Mouse (Mus musculus) CH12.LX (cell line): ENCODE measurements at regions not wholly inside any gene's neighbourhood (a gene's known extent, or its start where the extent isn't known, plus 50 kb on each side); places are given as distances from the start of the nearest gene placed in this dataset.

Experiments
- DNase-seq: peaks from one replicate; pipeline ENCODE4 v3.0.0-alpha.2; 2013; ENCODE audit errors: extremely low read depth
- H3K27ac ChIP-seq: 2 replicates; pipeline ENCODE4 v1.5.1; 2012; ENCODE audit warnings: low read depth, mild to moderate bottlenecking, control low read depth, moderate library complexity; ENCODE audit not compliant: insufficient read depth
- H3K27me3 ChIP-seq: replicated peaks from 2 replicates; pipeline ENCODE3; 2012; ENCODE audit warnings: inconsistent platforms
- H3K36me3 ChIP-seq, 2 experiments: replicated peaks in 1 of 2; 2 replicates each; pipeline versions ENCODE3 to v1.6.1; 2012; ENCODE audit warnings: inconsistent platforms in 1 of 2, low read length in 1 of 2, mild to moderate bottlenecking in 1 of 2, mixed read lengths in 1 of 2, moderate library complexity in 1 of 2; ENCODE audit not compliant: control insufficient read depth in 1 of 2, insufficient read depth in 1 of 2
- H3K4me1 ChIP-seq, 2 experiments: 2 replicates each; pipeline ENCODE4 v1.6.1; 2012; ENCODE audit warnings: inconsistent platforms in 1 of 2, moderate library complexity in 1 of 2; ENCODE audit not compliant: insufficient read depth in 2 of 2, control insufficient read depth in 1 of 2
- H3K4me2 ChIP-seq: 2 replicates; pipeline ENCODE4 v1.6.1; 2012; ENCODE audit warnings: low read depth, mild to moderate bottlenecking, control low read depth; ENCODE audit not compliant: poor library complexity, insufficient read depth, severe bottlenecking
- H3K4me3 ChIP-seq, 3 experiments: fragments of 150-350 bp in 1 of 3; sonication (generic) in 1 of 3; replicated peaks in 1 of 3; 2 replicates each; pipeline versions ENCODE3 to v1.5.1; 2011 to 2012; ENCODE audit warnings: low read depth in 2 of 3, low read length in 2 of 3, mild to moderate bottlenecking in 2 of 3, moderate library complexity in 2 of 3, control low read depth in 1 of 3, improper control_type of control experiment in 1 of 3, inconsistent platforms in 1 of 3, mixed read lengths in 1 of 3; ENCODE audit not compliant: poor library complexity in 1 of 3
- H3K79me2 ChIP-seq: replicated peaks from 2 replicates; pipeline ENCODE4 v1.6.1; 2012; ENCODE audit warnings: mild to moderate bottlenecking, moderate library complexity; ENCODE audit not compliant: control insufficient read depth, poor library complexity, insufficient read depth, severe bottlenecking; ENCODE audit errors: extremely low read depth
- H3K9ac ChIP-seq: 2 replicates; pipeline ENCODE4 v1.6.1; 2012; ENCODE audit warnings: low read depth, mild to moderate bottlenecking, control low read depth, moderate library complexity; ENCODE audit not compliant: insufficient read depth
- H3K9me3 ChIP-seq: replicated peaks from 2 replicates; pipeline ENCODE3; 2012; ENCODE audit warnings: low read length, inconsistent platforms, mixed read lengths
- BHLHE40 ChIP-seq: IDR thresholded peaks from 2 replicates; pipeline ENCODE4 v1.6.1; 2011; ENCODE audit warnings: mild to moderate bottlenecking, low read depth, low read length, improper control_type of control experiment
- CHD2 ChIP-seq: IDR thresholded peaks from 2 replicates; pipeline ENCODE4 v1.6.1; 2011; ENCODE audit warnings: low read length, improper control_type of control experiment
- CTCF ChIP-seq, 2 experiments: IDR thresholded peaks in 1 of 2; conservative IDR thresholded peaks in 1 of 2; 2 replicates each; pipeline ENCODE4 v1.5.1; 2011 to 2012; ENCODE audit warnings: low read depth in 2 of 2, low read length in 2 of 2, improper control_type of control experiment in 1 of 2, inconsistent platforms in 1 of 2, mild to moderate bottlenecking in 1 of 2, moderate library complexity in 1 of 2
- E2F4 ChIP-seq: IDR thresholded peaks from 2 replicates; pipeline ENCODE4 v1.6.1; 2011; ENCODE audit warnings: low read depth, low read length, improper control_type of control experiment; ENCODE audit not compliant: insufficient replicate concordance
- EP300 ChIP-seq: IDR thresholded peaks from 2 replicates; pipeline ENCODE4 v1.6.1; 2011; ENCODE audit warnings: low read length, improper control_type of control experiment
- ETS1 ChIP-seq: conservative IDR thresholded peaks from 2 replicates; pipeline ENCODE4 v1.6.1; 2012; ENCODE audit warnings: low read depth, mild to moderate bottlenecking, inconsistent platforms, low read length, improper control_type of control experiment, moderate library complexity
- HCFC1 ChIP-seq: IDR thresholded peaks from 2 replicates; pipeline ENCODE4 v1.6.1; 2012; ENCODE audit warnings: low read depth, mild to moderate bottlenecking, inconsistent platforms, low read length, improper control_type of control experiment
- IRF4 ChIP-seq: IDR thresholded peaks from 2 replicates; pipeline ENCODE4 v1.6.1; 2014; ENCODE audit warnings: low read depth, mild to moderate bottlenecking, inconsistent platforms, low read length, improper control_type of control experiment
- JUND ChIP-seq: conservative IDR thresholded peaks from 2 replicates; pipeline ENCODE4 v1.6.1; 2011; ENCODE audit warnings: low read depth, low read length, improper control_type of control experiment
- KAT2A ChIP-seq: IDR thresholded peaks from 2 replicates; pipeline ENCODE4 v1.6.1; 2012; ENCODE audit warnings: low read length, improper control_type of control experiment, inconsistent platforms; ENCODE audit not compliant: insufficient replicate concordance
- MAX ChIP-seq: IDR thresholded peaks from 2 replicates; pipeline ENCODE4 v1.6.1; 2011; ENCODE audit warnings: low read length, improper control_type of control experiment
- MAZ ChIP-seq: IDR thresholded peaks from 2 replicates; pipeline ENCODE4 v1.6.1; 2012; ENCODE audit warnings: low read depth, mild to moderate bottlenecking, inconsistent platforms, low read length, improper control_type of control experiment, moderate library complexity
- MXI1 ChIP-seq: IDR thresholded peaks from 2 replicates; pipeline ENCODE4 v1.6.1; 2011; ENCODE audit warnings: mild to moderate bottlenecking, low read depth, low read length, improper control_type of control experiment
- NELFE ChIP-seq: IDR thresholded peaks from 2 replicates; pipeline ENCODE4 v1.6.1; 2011; ENCODE audit warnings: low read depth, low read length, improper control_type of control experiment
- NRF1 ChIP-seq: IDR thresholded peaks from 2 replicates; pipeline ENCODE4 v1.6.1; 2014; ENCODE audit warnings: low read depth, mild to moderate bottlenecking, inconsistent platforms, low read length, improper control_type of control experiment, moderate library complexity
- SIN3A ChIP-seq: IDR thresholded peaks from 2 replicates; pipeline ENCODE4 v1.6.1; 2012; ENCODE audit warnings: low read length, improper control_type of control experiment, inconsistent platforms
- SMC3 ChIP-seq: IDR thresholded peaks from 2 replicates; pipeline ENCODE4 v1.6.1; 2011; ENCODE audit warnings: low read depth, low read length, improper control_type of control experiment
- TCF12 ChIP-seq: IDR thresholded peaks from 2 replicates; pipeline ENCODE4 v1.6.1; 2014; ENCODE audit warnings: low read depth, mild to moderate bottlenecking, inconsistent platforms, low read length, improper control_type of control experiment
- UBTF ChIP-seq: IDR thresholded peaks from 2 replicates; pipeline ENCODE4 v1.6.1; 2012; ENCODE audit warnings: low read depth, mild to moderate bottlenecking, inconsistent platforms, low read length, improper control_type of control experiment, moderate library complexity
- USF1 ChIP-seq: IDR thresholded peaks from 2 replicates; pipeline ENCODE4 v1.6.1; 2014; ENCODE audit warnings: low read depth, mild to moderate bottlenecking, inconsistent platforms, low read length, improper control_type of control experiment
- ZKSCAN1 ChIP-seq: IDR thresholded peaks from 2 replicates; pipeline ENCODE4 v1.6.1; 2012; ENCODE audit warnings: low read depth, inconsistent platforms, low read length, improper control_type of control experiment, borderline replicate concordance
- ZMIZ1 ChIP-seq: IDR thresholded peaks from 2 replicates; pipeline ENCODE4 v1.6.1; 2012; ENCODE audit warnings: low read depth, mild to moderate bottlenecking, inconsistent platforms, low read length, improper control_type of control experiment
- dilution Hi-C: fragments of 300-500 bp; cut with MboI; formaldehyde crosslinking; loops from 2 replicates; pipeline ENCODE4 v1.14.3; 2020; ENCODE audit warnings: low sequenced_read_pairs; ENCODE audit not compliant: extremely low pct_unique_long_range_greater_than_20kb, extremely low pct_ligation_motif_present
- in situ Hi-C: fragments of 300-500 bp; cut with MboI; formaldehyde crosslinking; loops from 3 replicates; pipeline ENCODE4 v1.14.3; 2019; ENCODE audit warnings: low sequenced_read_pairs, low pct_ligation_motif_present, low pct_unique_long_range_greater_than_20kb, mixed read lengths

- H3K4me3 ChIP-seq = no peak overlapping the region
- no peaks in the 10 kb centered on the region for H3K27me3 ChIP-seq
- dilution Hi-C loops (no loop called here), in situ Hi-C loops (no loop called here)
- no peak overlapping the region for H3K27ac ChIP-seq
- no peak for DNase-seq
- H3K36me3 ChIP-seq = no peaks in the 10 kb centered on the region
- no peak overlapping the region for H3K4me2 ChIP-seq
- TF ChIP-seq ZKSCAN1 = no peak
- no peak for TF ChIP-seq TCF12
- TF ChIP-seq EP300 = no peak
- no peak for TF ChIP-seq NELFE
- no peak for TF ChIP-seq KAT2A
- no peak for TF ChIP-seq MAZ
- no peak for TF ChIP-seq HCFC1
- H3K4me1 ChIP-seq = no peaks in the 10 kb centered on the region
- peaks cover 24% of the 10 kb centered on the region for H3K9me3 ChIP-seq
- H3K79me2 ChIP-seq = no peaks in the 10 kb centered on the region
- no peak overlapping the region for H3K9ac ChIP-seq
These were observed 165.8 kb upstream of the Nudt12 start for GRCm38 (mm10) chr17:59179018-59179417.

GRCm38 (mm10) chr17:59156345-59156744 lies 143.2 kb upstream of the Nudt12 start:
- TF ChIP-seq JUND (no peak), CTCF (conservative IDR thresholded peaks at IDR 0.05 in 1 of 2, IDR thresholded peaks at IDR 0.05 in 1 of 2; ENCODE audit: low read depth in 2 of 2, low read length in 2 of 2) (no peak), TCF12 (no peak), NRF1 (no peak)
- no peak for DNase-seq
- Histone ChIP-seq H3K27me3 (no peaks in the 10 kb centered on the region), H3K9ac (no peak overlapping the region), H3K9me3 (peaks cover 10% of the 10 kb centered on the region), H3K27ac (no peak overlapping the region), H3K79me2 (no peaks in the 10 kb centered on the region), H3K4me2 (no peak overlapping the region), H3K4me3 (no peak overlapping the region), H3K4me1 (no peaks in the 10 kb centered on the region), H3K36me3 (no peaks in the 10 kb centered on the region)
- dilution Hi-C loops (no loop called here), in situ Hi-C loops (no loop called here)

DNA sequence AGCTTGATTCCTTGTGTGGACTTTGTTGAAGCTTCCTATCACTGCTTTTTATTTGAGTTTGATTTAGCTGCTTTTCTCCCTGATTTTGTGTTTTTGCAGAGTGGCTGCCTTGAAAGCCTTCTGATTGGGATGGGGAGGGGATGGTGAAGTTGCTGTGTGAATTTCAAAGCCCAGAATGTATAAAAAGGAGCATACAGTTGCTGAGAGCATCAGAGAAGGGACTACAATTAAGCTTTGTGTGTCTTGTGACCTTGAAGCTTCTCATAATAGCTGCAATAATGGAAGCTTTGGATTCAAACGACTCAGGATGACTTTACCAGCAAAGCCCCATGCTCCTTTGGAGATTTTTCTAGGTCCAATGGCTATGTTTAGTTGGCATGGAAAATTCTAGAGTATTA lies 130.6 kb upstream of the Nudt12 start:
- no peak overlapping the region for H3K9ac ChIP-seq
- H3K9me3 ChIP-seq = peaks cover 41% of the 10 kb centered on the region
- no peak overlapping the region for H3K27ac ChIP-seq
- in situ Hi-C loops (no loop called here), dilution Hi-C loops (no loop called here)
- no peaks in the 10 kb centered on the region for H3K4me1 ChIP-seq
- DNase-seq = no peak
- H3K4me2 ChIP-seq = no peak overlapping the region
- no peaks in the 10 kb centered on the region for H3K27me3 ChIP-seq
- H3K36me3 ChIP-seq = no peaks in the 10 kb centered on the region
- TF ChIP-seq UBTF = no peak
- TF ChIP-seq CHD2 = no peak
- no peak for TF ChIP-seq BHLHE40
- TF ChIP-seq IRF4 = no peak
- no peak for TF ChIP-seq E2F4
- no peak for TF ChIP-seq ZMIZ1
- TF ChIP-seq JUND = no peak
- TF ChIP-seq NRF1 = no peak
- TF ChIP-seq SMC3 = no peak
- TF ChIP-seq USF1 = no peak
- no peak for TF ChIP-seq MXI1
- no peak for TF ChIP-seq CTCF (conservative IDR thresholded peaks at IDR 0.05 in 1 of 2, IDR thresholded peaks at IDR 0.05 in 1 of 2; ENCODE audit: low read depth in 2 of 2, low read length in 2 of 2)
- TF ChIP-seq SIN3A = no peak
- TF ChIP-seq MAX = no peak
- TF ChIP-seq ETS1 = no peak
- H3K4me3 ChIP-seq = no peak overlapping the region
- no peaks in the 10 kb centered on the region for H3K79me2 ChIP-seq
